Mouse (Mus musculus) A20 (cell line): ENCODE measurements around the gene Mllt10.

Experiments used
- DNase-seq: peaks from one replicate; pipeline ENCODE4 v3.0.0-alpha.2; 2011; ENCODE audit warnings: low read depth, low spot score

The Mllt10 gene

GRCm38 (mm10) chr2:18051831-18052170, 3.2 kb upstream of the Mllt10 start:
- no peak for DNase-seq

GRCm38 (mm10) chr2:18052581-18052980, 2.5 kb upstream of the Mllt10 start:
- DNase-seq: no peak

GRCm38 (mm10) chr2:18053243-18053950, 1.6 kb upstream of the Mllt10 start:
- no peak for DNase-seq

GRCm38 (mm10) chr2:18053951-18054530, 996 bp upstream of the Mllt10 start:
- no peak for DNase-seq

- DNase-seq: peak; percentile 94
Measured at GRCm38 (mm10) chr2:18055929-18056785, 1.1 kb downstream of the Mllt10 start.

GRCm38 (mm10) chr2:18056786-18057255, 1.8 kb downstream of the Mllt10 start:
- DNase-seq: peak; percentile 95

- peak; percentile 82 for DNase-seq
Measured at GRCm38 (mm10) chr2:18057336-18058145, 2.5 kb downstream of the Mllt10 start.

- DNase-seq: peak; percentile 39
Measured at GRCm38 (mm10) chr2:18058146-18058708, 3.2 kb downstream of the Mllt10 start.

GRCm38 (mm10) chr2:18059063-18059462, 4.0 kb downstream of the Mllt10 start:
- DNase-seq: no peak

GRCm38 (mm10) chr2:18059891-18060290, 4.9 kb downstream of the Mllt10 start:
- no peak for DNase-seq

- no peak for DNase-seq
Measured at GRCm38 (mm10) chr2:18060396-18060795, 5.4 kb downstream of the Mllt10 start.

- DNase-seq: peak; percentile 80
Measured at GRCm38 (mm10) chr2:18063763-18064251, 8.8 kb downstream of the Mllt10 start.

- DNase-seq: peak; percentile 95
Measured at GRCm38 (mm10) chr2:18064356-18064858, 9.4 kb downstream of the Mllt10 start.

GRCm38 (mm10) chr2:18064941-18065707, 10.1 kb downstream of the Mllt10 start:
- DNase-seq: peak; percentile 78

GRCm38 (mm10) chr2:18065708-18066030, 10.6 kb downstream of the Mllt10 start:
- DNase-seq: no peak

GRCm38 (mm10) chr2:18066436-18066835, 11.4 kb downstream of the Mllt10 start:
- DNase-seq: no peak

GRCm38 (mm10) chr2:18068071-18068796, 13.2 kb downstream of the Mllt10 start:
- DNase-seq: no peak

- no peak for DNase-seq
Measured at GRCm38 (mm10) chr2:18071947-18072346, 16.9 kb downstream of the Mllt10 start.

- no peak for DNase-seq
Measured at GRCm38 (mm10) chr2:18080182-18080860, 25.3 kb downstream of the Mllt10 start.
